Mouse (Mus musculus) cerebellum, adult 9-10 months (tissue): ENCODE data around the gene Eif3l.
"Not testable (repeated sequence)": the region's sequence is repeated elsewhere in the genome, so short reads cannot be mapped to it uniquely, and the experiment has no call there.

Experiments
- DNase-seq: peaks from one replicate; pipeline ENCODE4 v3.0.0; 2022

The Eif3l gene

GRCm38 (mm10) chr15:79074913-79075532, at the start of gene Eif3l:
Eif3l (plus strand) TSS chr15:79075179.
- DNase-seq = peak; percentile 82

GRCm38 (mm10) chr15:79025687-79026308, 49.2 kb upstream of the Eif3l start:
- peak; percentile 50 for DNase-seq

- no peak for DNase-seq
These were observed 48.3 kb upstream of the Eif3l start for GRCm38 (mm10) chr15:79026511-79027290.

- peak; percentile 71 for DNase-seq
These were observed 47.4 kb upstream of the Eif3l start for GRCm38 (mm10) chr15:79027291-79028205.

- peak; percentile 94 for DNase-seq
These were observed 46.7 kb upstream of the Eif3l start, which contains the start of gene H1f0 for GRCm38 (mm10) chr15:79028237-79028738. H1f0 (plus strand) TSS chr15:79028450.

- DNase-seq = no peak
These were observed 46.0 kb upstream of the Eif3l start for GRCm38 (mm10) chr15:79028823-79029484.

GRCm38 (mm10) chr15:79029519-79030241, 45.3 kb upstream of the Eif3l start:
- DNase-seq = no peak

- DNase-seq = peak; percentile 90
These were observed 44.2 kb upstream of the Eif3l start for GRCm38 (mm10) chr15:79030551-79031435.

- not testable (repeated sequence) for DNase-seq
These were observed 43.1 kb upstream of the Eif3l start for GRCm38 (mm10) chr15:79031908-79032307.

GRCm38 (mm10) chr15:79037913-79038328, 37.1 kb upstream of the Eif3l start:
- peak; percentile 82 for DNase-seq

- no peak for DNase-seq
These were observed 36.6 kb upstream of the Eif3l start for GRCm38 (mm10) chr15:79038331-79038730.

GRCm38 (mm10) chr15:79038853-79039252, 36.1 kb upstream of the Eif3l start:
- no peak for DNase-seq

- DNase-seq = no peak
These were observed 34.2 kb upstream of the Eif3l start for GRCm38 (mm10) chr15:79040501-79041416.

GRCm38 (mm10) chr15:79041585-79041984, 33.4 kb upstream of the Eif3l start, which contains the start of gene Galr3:
Galr3 (plus strand) TSS chr15:79041885.
- DNase-seq = no peak

- no peak for DNase-seq
These were observed 32.1 kb upstream of the Eif3l start for GRCm38 (mm10) chr15:79042721-79043491.

- DNase-seq = no peak
These were observed 30.1 kb upstream of the Eif3l start for GRCm38 (mm10) chr15:79044837-79045236.

GRCm38 (mm10) chr15:79048186-79048585, 26.8 kb upstream of the Eif3l start:
- DNase-seq = no peak
